Mouse (Mus musculus): Measurements from ENCODE around the gene Vegfa.
"Not testable (repeated sequence)": the region's sequence is repeated elsewhere in the genome, so short reads cannot be mapped to it uniquely, and the experiment has no call there.

Vegfa gene

DNA sequence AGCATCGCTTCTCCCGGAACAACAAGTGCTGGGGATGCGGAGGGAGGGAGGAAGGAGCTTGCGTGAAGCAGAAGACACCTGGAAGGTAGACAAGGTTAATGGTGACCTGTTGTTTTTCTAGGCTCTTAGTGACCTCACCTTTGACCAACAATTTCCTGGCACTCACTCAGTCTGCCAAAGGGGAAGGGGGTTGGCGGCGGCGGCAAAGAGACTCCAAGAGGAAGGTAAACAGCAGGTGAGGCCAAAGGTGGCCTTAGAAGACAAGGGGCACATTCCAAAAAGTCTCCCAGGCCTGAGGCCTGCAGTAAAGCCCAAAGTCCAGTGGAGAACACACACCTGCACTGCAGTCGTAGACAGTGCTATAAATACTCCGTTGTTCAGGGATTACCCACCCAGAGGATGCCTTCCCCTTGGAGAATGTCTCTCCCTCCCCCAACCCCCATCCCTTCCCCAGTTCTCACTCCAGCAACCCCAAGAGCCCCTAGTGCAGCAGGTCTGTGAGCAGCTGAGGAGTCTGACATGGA, 35.2 kb downstream of the Vegfa start:
- DNase-seq (ENCODE audit: low spot score), result no peak

DNA sequence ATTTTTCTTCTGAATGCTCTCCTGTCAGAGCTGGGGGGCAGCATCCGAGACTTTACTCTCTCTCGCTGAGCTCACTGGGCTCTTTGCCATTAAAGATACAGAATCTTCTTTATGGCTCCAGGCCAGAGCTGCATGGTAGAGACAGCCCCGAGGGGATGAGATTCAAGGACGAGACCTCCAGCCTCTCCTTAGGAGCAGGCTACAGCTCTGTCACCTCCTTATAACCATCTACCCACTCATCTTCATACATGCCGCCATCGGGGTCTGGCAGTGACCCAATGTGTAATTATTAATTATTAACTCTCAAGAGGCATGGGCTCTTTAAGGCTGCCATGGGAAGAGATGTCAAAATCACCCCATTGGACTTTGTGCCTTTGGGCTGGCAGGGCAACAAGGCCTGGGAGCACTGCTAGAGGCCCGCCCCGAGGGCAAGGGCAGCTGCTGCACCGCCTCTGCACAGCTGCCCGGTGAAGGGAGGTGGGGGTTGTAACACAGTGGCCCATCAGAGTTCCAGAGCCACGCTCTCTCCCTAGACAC, 37.8 kb downstream of the Vegfa start:
- no peak for DNase-seq (ENCODE audit: low spot score)

DNA sequence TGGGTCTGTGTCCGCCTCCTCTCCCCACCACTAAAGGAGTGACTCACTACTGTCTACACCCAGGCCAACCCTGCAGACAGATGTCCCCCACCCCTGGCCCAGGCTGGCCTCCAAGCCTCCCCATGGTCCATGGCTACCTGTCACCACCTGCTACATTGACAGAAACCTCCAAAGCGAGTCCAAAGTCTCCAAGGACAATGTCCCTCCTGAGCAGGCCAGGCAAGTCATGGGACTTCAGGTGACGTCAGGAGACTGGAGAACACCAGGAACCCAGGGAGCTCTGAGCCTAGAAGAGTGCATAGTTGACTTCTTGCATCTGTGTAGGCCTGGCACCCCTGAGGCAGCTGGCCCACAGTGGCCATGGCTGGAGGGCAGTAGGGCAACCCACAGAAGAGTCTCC, 45.3 kb downstream of the Vegfa start:
- no peak for DNase-seq (ENCODE audit: low spot score)

DNA sequence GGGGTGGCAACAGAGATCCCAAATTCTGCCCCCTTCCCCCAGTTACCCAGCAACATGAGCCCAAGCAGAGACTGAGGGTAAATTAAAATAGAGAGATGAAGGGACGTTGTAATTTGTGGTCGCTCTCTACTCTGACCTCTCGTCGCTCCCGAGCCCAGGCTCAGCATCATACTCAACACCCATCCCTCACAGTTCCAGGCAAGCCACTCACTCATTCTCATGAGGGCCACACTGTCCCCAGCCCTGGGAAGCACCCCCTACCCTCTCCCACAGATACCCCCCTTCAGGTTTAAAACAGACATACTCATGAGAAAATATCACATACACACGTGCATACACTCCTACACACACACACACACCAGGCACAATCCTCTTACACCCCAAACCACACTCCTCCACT, 45.8 kb downstream of the Vegfa start:
- DNase-seq (ENCODE audit: low spot score), result no peak

DNA sequence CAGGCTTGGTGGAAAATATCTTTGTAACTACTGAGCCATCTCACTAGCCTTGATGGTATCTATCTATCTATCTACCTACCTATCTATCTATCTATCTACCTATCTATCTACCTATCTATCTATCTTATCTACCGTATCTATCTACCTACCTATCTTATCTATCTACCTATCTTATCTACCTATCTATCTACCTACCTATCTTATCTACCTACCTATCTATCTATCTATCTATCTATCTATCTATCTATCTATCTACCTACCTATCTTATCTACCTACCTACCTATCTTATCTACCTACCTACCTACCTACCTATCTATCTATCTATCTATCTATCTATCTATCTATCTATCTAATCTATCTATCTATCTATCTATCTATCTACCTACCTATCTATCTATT, 49.0 kb downstream of the Vegfa start:
- not testable (repeated sequence) for DNase-seq (ENCODE audit: low spot score)

DNA sequence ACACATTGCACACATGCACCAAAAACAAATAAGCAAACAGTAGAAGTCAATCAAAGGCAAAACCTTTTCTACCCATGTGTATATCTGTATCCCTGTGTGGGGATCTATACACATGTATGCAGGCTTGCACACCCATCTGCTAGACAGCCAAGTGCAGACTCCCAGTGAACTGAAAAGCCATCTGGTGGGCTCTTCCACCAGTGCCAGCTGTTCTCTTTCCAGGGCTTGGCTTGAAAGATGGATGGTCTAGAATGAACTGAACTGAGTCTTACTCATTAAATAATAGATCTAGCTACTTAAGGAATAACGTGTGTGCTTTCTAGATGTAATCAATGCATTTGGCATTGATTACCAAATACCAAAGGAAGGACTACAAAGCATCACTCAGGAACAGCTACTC, 50.3 kb downstream of the Vegfa start:
- no peak for DNase-seq (ENCODE audit: low spot score)

DNA sequence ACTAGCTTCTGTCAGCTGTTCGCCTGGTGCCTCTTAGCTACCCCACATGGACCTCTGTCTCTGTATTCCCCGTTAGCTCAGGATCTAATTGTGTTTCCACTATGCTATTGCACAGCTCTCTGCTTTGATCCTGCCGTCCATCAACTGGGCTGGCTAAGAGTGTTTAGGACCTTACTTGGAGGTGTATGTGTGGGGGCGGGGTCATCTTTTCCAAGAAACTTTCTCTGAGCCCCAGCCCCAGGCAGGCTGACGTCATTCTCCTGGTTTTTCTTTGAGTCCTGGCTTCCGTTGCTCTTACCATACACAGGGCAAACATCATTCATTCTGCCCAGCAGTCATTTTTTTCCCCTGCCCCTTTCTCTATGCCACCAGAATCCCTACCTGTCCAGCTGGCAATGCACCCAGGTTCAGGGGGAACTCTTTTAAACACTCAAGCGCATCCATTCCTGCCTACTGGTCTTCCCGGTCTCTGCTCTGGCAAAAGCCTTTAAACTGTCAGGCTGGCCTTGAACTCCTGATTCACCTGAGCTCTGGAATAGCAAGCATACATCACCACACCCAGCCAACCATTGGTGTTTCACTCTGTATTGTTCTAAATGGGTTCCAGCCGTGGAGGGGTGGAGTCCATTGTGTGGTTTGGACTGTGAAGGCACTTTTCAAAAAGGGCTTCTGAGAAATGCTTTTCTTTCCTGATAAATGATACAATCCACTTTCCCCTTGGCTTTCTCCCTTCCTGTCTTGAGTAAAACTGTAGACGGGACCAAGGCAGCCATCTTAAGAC, 53.0 kb downstream of the Vegfa start:
- DNase-seq (ENCODE audit: low spot score), result no peak

DNA sequence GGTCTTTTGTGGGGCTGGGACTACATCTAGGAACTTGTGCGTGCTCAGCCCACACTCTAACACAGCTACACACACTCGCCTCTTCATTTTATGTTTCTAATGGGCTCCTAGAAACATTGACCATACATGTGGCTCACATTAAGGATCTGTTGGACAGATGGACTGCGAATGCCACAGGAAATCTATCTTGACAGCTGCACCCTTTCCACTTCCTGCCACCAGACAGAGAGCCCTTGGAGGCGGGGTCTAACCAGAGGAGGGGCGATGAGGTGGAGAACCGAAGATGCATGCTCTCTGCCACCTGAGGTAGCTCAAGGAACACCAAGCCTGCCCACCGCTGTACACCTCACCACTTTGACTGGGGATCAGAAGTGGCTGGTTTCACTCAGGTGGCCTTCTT, 57.7 kb downstream of the Vegfa start:
- DNase-seq (ENCODE audit: low spot score), result no peak

DNA sequence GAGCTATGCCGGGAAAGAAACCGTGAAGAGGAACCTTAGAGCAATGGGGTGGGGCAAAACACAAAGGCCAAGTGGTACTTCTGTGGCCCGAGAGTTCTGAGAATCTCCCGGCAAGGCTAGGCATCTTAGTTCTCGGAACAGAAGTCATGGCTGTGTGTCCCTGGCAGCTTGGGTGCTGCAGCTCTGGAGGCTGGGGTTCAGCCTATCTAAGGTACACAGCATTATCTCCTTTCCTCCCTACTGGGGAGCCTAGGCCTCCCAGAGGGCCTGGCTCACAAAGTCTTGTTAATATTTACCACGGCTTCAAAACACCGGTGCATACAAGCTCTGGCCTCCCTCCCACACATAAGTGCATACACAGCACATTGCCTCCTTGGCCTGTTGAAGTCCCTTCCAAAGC, 59.0 kb downstream of the Vegfa start:
- DNase-seq (ENCODE audit: low spot score), result no peak

DNA sequence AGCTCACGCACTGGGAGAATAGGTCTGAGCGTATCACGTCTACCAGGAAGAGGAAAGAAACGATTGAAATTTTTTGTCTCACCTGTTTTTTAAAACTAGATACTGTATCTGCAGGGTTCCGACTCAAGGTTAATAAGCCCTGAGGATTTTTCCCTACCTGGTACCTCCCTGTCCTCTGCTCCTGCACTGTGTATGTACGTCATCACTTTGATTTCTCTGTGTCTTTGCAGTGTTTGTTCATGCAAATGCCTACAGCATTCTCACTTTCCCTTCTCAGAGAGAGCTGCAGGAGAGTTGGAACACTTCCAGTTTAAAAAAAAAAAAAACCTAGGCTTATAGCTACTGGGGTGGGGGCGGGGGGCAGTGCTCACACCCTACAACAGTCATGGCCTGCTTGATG, 59.8 kb downstream of the Vegfa start:
- no peak for DNase-seq (ENCODE audit: low spot score)

DNA sequence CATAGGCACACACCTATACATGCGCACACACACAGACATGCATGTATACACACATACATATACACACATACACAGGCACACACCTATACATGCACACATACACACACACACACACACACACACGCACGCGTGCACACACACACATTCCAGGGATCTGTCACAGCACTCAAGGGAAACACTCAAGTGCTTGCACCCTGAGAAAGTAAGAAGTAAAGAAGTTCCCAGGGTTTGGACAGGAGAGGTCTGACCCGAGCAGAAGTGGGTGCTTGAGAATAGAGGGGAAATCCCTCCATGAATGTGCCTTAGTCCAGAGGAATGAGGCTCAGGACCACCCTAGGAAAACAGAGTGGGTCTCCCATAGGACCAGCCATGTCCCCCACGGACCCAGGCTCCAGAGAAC, 60.4 kb downstream of the Vegfa start:
- no peak for DNase-seq (ENCODE audit: low spot score)

DNA sequence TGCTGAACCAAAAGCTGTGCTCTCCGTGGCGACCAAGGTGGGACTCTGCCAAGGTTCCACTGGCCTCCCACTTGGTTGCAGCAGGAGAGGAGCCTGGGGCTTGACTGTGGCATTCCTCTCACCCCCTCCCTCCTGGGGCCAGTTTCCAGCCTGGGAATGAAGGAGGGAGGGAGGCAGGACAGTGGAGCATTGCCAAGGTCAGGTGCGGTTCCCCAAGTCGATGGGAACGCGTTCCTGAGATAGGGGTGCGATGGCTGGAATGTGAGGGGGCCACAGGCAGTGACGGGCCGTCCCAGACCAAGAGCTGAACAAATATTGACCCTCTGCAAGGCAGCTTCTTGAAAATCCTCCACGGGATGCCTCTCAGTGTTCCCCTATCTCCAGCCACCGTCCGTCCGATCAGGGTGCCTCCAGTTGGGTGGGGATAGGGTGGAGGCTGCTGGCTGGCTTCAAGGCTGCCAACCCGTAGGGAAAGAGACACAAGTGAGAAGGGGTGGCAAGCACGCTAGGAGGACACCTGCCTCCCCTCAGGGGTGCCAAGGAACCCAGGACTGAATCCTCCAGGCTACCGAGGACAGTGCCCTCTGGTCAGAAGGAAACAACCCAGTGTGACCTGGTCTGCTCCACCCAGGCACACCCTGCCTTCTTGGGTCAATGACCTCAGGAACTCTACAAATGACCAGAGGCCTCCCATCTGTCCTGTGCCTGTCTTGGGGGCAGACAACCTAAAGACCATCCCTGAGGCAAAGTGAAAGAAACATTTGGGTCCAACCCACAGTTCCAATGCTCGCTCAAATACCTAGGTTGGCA, 61.2 kb downstream of the Vegfa start:
- no peak for DNase-seq (ENCODE audit: low spot score)

DNA sequence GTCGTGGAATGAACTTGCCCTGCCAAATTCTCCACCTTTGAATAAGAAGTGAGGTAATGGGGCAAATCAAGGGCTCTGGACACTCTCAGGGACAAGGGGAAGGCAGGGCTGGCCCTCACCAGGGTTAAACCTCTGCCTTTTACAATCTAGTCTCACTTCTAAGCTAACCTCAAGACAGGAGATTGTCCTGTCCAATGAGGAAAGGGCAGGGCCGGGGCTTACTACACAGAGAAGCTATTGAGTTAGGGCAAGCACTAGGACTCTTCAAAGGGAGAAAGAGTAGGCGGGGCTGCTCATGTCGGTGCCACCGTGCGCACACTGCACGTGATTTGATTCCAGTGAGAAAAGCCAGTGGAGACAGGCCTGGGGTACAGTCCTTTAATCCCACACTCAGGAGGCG, 62.6 kb downstream of the Vegfa start:
- no peak for DNase-seq (ENCODE audit: low spot score)

DNA sequence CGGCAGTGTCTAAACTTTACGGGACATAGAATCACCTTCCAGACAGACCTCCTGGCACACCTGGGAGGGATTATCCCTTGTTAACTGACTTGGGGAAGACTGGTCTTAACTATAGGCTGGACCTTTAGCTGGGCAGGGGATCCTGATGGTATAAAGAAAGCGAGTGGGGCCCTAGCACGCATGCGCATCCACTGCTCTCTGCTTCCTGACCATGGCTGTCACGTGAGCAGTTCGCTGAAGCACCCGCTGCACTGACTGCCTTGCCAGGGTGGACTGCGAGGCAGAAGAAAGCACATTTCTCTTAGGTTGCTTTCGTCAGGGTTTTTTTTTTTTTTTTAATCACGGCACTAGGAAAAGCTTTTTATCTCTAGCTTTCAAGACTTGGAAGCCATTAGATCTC, 63.8 kb downstream of the Vegfa start:
- DNase-seq (ENCODE audit: low spot score), result no peak
